Mouse (Mus musculus) urinary bladder, postnatal 0 days (tissue): ENCODE measurements around the gene Gm13057. TPM values are rescaled to one million over a fixed set of nuclear protein-coding genes. Genes with fewer than 3 reads are reported as not detected.

Experiments
- polyA plus RNA-seq: library from polyadenylated mRNA; unstranded; fragments of >200 nt; fragmentation: Nextera tagmentation; extraction: Ambion mirVana; gene quantifications from 2 replicates; pipeline ENCODE4 v1.2.1, GENCODE M21; 2015

Gm13057 gene
- not detected in 2 replicates for polyA plus RNA-seq

GRCm38 (mm10) chr4:143551400-143551799, at the start of gene Gm13057, which contains the start of gene BC080695:
Gene Gm13057, plus strand, starts transcription at chr4:143551709.
Gene BC080695, plus strand, starts transcription at chr4:143551700.

GRCm38 (mm10) chr4:143511043-143511442, 40.5 kb upstream of the Gm13057 start, which contains the start of gene Gm13043:
Gene Gm13043, plus strand, starts transcription at chr4:143511343.

GRCm38 (mm10) chr4:143535654-143536053, 15.9 kb upstream of the Gm13057 start, which contains the start of gene Gm13040:
Gene Gm13040, plus strand, starts transcription at chr4:143535954.

Other genes with a start within 250 kb of the Gm13057 start
- gene Lrrc38, start 202.0 kb upstream of the Gm13057 start, polyA plus RNA-seq, result 0.06 TPM in 1 of 2 replicates, not detected in the other
- not detected in 2 replicates for gene Pramel1, start 157.3 kb upstream of the Gm13057 start, polyA plus RNA-seq
- gene Pramef8, start 139.3 kb upstream of the Gm13057 start, polyA plus RNA-seq, result 6.9 and 9.2 TPM in 2 replicates
- not detected in 2 replicates for gene Oog4, start 101.4 kb upstream of the Gm13057 start, polyA plus RNA-seq
- not detected in 2 replicates for gene Gm13043, start 40.4 kb upstream of the Gm13057 start, polyA plus RNA-seq
- gene Gm13040, start 15.8 kb upstream of the Gm13057 start, polyA plus RNA-seq, result not detected in 2 replicates
- gene BC080695, start within 50 bp of the Gm13057 start, polyA plus RNA-seq, result not detected in 2 replicates
- not detected in 2 replicates for gene Gm13083, start 63.3 kb downstream of the Gm13057 start, polyA plus RNA-seq
- gene Gm13088, start 105.5 kb downstream of the Gm13057 start, polyA plus RNA-seq, result not detected in 2 replicates
- not detected in 2 replicates for gene Gm13089, start 151.0 kb downstream of the Gm13057 start, polyA plus RNA-seq
- not detected in 2 replicates for gene Gm13078, start 167.7 kb downstream of the Gm13057 start, polyA plus RNA-seq
- gene Gm13023, start 237.6 kb downstream of the Gm13057 start, polyA plus RNA-seq, result not detected in 2 replicates